Mouse (Mus musculus) kidney, embryonic 16.5 days (tissue): Measurements from ENCODE around the gene Tdp2. TPM values are rescaled to one million over a fixed set of nuclear protein-coding genes. Genes with fewer than 3 reads are reported as not detected.
"Not testable (repeated sequence)": the region's sequence is repeated elsewhere in the genome, so short reads cannot be mapped to it uniquely, and the experiment has no call there.

Experiments used
- ATAC-seq: fragments of 200-750 bp; cut with Nextera tagmentation; 2 replicates; pipeline ENCODE4 v1.8.0; 2017; ENCODE audit warnings: moderate TSS enrichment; ENCODE audit not compliant: low FRiP score, low TSS enrichment
- H3K27ac ChIP-seq: fragments of 300-500 bp; sonication (generic); 2 replicates; pipeline ENCODE4 v1.5.1; 2014; ENCODE audit warnings: low read length
- H3K27me3 ChIP-seq: fragments of 300-500 bp; sonication (generic); 2 replicates; pipeline ENCODE4 v1.6.1; 2014; ENCODE audit warnings: low read length, control low read depth, mixed read lengths; ENCODE audit not compliant: insufficient read depth
- H3K36me3 ChIP-seq: fragments of 300-500 bp; sonication (generic); 2 replicates; pipeline ENCODE4 v1.6.1; 2014; ENCODE audit warnings: low read length, control low read depth, mixed read lengths; ENCODE audit not compliant: insufficient read depth
- H3K4me1 ChIP-seq: fragments of 300-500 bp; sonication (generic); 2 replicates; pipeline ENCODE4 v1.6.1; 2014; ENCODE audit warnings: low read length, control low read depth, mixed read lengths; ENCODE audit not compliant: insufficient read depth
- H3K4me2 ChIP-seq: fragments of 300-500 bp; sonication (generic); replicated peaks from 2 replicates; pipeline ENCODE4 v1.6.1; 2014; ENCODE audit warnings: low read depth, low read length
- H3K4me3 ChIP-seq: fragments of 300-500 bp; sonication (generic); 2 replicates; pipeline ENCODE4 v1.5.1; 2014; ENCODE audit warnings: mild to moderate bottlenecking, low read length
- H3K9ac ChIP-seq: fragments of 300-500 bp; sonication (generic); replicated peaks from 2 replicates; pipeline ENCODE4 v1.6.1; 2014; ENCODE audit warnings: low read length
- H3K9me3 ChIP-seq: fragments of 300-500 bp; sonication (generic); 2 replicates; pipeline ENCODE4 v1.6.1; 2016; ENCODE audit warnings: low read length, control low read depth
- WGBS: fragments of 180-500 bp; shearing (Covaris S2); extraction: QIAGEN DNeasy Blood & Tissue Kit; methylation state at CpG from one replicate; pipeline ENCODE4 v1.1.7; 2014; 5-methylcytosine and 5-hydroxymethylcytosine counted together
- polyA plus RNA-seq: library from polyadenylated mRNA; unstranded; fragments of >200 nt; fragmentation: Nextera tagmentation; extraction: Ambion mirVana; gene quantifications from 2 replicates; pipeline ENCODE4 v1.2.1, GENCODE M21; 2015

Tdp2 gene
- polyA plus RNA-seq, 1 experiment from 2014 or later = 62.5 TPM

DNA sequence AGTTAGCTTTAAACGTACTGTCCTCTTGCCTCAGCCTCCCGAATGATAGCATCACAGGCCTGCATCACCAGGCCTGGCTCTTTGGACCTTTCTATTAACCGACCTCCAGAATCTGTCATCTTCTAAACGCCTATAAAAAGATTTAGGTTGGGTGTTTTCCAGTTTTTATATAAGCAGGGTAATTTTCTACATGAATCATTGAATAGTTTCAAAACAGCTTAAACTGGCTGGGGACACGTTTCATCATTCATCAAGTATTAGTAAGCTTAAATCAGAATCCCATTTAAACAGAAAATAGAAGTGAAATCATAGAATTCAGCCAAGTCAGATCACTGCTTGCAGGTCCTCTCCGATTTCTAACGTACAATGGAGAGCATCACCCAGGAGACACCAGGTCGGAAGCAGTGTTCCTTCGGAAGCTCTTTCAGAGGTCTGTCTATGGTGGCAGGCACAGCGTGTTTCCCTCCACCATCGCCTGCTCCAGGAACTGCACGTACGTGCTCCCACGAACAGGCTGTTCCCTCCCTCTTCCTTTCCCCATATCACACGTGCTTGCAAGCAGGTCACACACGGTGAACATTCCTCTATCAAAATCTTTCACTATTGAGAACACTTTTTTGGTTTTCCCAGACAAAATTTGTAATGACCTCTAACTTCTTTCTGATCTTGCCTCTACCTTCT lies 8.7 kb upstream of the Tdp2 start:
- no peaks in the 10 kb centered on the region for H3K4me1 ChIP-seq
- ATAC-seq = no peak
- no peaks in the 10 kb centered on the region for H3K27me3 ChIP-seq
- H3K9ac ChIP-seq = no peak overlapping the region
- H3K4me2 ChIP-seq = no peak overlapping the region
- H3K36me3 ChIP-seq = peaks cover 13% of the 10 kb centered on the region; the same call in 1 of the 2 replicates
- H3K9me3 ChIP-seq = no peaks in the 10 kb centered on the region
- H3K27ac ChIP-seq = no peak overlapping the region
- H3K4me3 ChIP-seq = no peak overlapping the region
- 83% methylated on average over 16 of the region's 16 CpGs for WGBS

DNA sequence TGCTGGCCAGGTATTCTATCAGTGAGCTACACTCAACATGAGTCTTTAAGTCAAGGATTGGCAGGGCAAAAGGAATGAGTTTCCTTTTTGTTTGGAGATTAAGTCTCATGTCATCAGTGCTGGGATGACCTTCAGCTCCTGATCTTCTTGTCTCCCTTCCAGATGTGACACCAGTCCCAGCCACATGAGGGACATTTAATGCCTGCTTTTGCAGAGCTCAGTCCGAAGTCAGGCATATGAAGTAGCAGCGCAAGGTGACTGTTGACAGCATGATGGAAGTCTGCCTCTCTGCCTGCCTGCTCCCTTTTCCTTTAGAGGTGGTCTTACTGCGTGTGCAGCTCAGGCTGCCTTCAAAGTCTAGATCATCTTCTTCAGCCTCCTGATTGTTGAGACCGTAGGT lies 6.8 kb upstream of the Tdp2 start:
- Histone ChIP-seq H3K9me3 (no peaks in the 10 kb centered on the region), H3K4me1 (no peaks in the 10 kb centered on the region), H3K4me2 (no peak overlapping the region), H3K9ac (no peak overlapping the region), H3K27ac (no peak overlapping the region), H3K36me3 (0 out of 2 replicates have a peak, but pooled peaks cover 4% of the 10 kb centered on the region), H3K27me3 (no peaks in the 10 kb centered on the region), H3K4me3 (no peak overlapping the region)
- 92% methylated on average over 4 of the region's 4 CpGs for WGBS
- ATAC-seq = no peak

DNA sequence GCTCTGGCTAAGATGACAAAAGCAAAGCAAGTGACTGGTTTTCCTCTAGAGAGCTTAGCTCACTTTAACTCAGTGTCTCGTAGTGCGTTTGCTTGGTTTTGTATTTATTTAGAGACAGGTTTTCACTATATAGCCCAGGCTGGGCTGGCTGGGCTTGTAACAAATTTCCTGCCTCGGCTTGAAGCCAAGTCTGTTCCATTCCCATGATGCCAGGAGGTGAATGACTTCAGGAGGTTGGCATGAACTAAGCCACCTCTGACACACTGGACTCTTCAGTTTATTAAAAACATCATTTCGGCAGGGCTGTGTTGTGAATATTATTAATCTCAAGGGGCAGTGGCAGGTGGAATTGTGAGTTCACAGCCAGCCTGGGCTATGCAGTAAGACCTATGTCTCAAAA lies 5.9 kb upstream of the Tdp2 start:
- ATAC-seq = no peak
- H3K27me3 ChIP-seq = no peaks in the 10 kb centered on the region

DNA sequence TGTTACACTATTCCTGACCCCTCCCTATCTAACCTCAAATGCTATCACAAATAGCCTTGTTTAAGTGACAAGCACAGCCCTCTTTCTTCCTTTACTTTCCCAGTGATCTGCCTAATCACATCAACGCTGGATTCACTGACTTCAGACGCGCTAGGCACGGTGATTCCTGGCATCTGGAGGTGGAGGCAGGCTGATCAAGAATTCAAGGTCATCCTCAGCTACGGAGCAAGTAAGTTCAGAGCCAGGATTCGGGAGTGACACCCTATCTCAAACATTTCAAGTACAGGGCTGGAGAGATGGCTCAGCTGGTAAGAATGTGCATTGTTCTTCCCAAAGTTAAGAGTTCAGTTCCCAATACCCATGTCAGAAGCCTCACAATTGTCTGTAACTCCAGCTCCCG lies 5.4 kb upstream of the Tdp2 start:
- Histone ChIP-seq H3K27me3 (no peaks in the 10 kb centered on the region), H3K4me1 (peaks cover 4% of the 10 kb centered on the region; the same call in 1 of the 2 replicates), H3K27ac (no peak overlapping the region), H3K9ac (no peak overlapping the region), H3K4me3 (no peak overlapping the region), H3K36me3 (no peaks in the 10 kb centered on the region), H3K9me3 (no peaks in the 10 kb centered on the region), H3K4me2 (no peak overlapping the region)
- ATAC-seq = no peak
- 82% methylated on average over 7 of the region's 7 CpGs for WGBS

More for the DNA sequence above, 5.9 kb upstream of the Tdp2 start:
- no peaks in the 10 kb centered on the region for H3K36me3 ChIP-seq
- 83% methylated on average over 4 of the region's 4 CpGs for WGBS
- no peak overlapping the region for H3K27ac ChIP-seq
- H3K4me2 ChIP-seq = no peak overlapping the region
- H3K4me3 ChIP-seq = no peak overlapping the region
- peaks cover 2% of the 10 kb centered on the region; the same call in 1 of the 2 replicates for H3K4me1 ChIP-seq
- no peaks in the 10 kb centered on the region for H3K9me3 ChIP-seq
- H3K9ac ChIP-seq = no peak overlapping the region

DNA sequence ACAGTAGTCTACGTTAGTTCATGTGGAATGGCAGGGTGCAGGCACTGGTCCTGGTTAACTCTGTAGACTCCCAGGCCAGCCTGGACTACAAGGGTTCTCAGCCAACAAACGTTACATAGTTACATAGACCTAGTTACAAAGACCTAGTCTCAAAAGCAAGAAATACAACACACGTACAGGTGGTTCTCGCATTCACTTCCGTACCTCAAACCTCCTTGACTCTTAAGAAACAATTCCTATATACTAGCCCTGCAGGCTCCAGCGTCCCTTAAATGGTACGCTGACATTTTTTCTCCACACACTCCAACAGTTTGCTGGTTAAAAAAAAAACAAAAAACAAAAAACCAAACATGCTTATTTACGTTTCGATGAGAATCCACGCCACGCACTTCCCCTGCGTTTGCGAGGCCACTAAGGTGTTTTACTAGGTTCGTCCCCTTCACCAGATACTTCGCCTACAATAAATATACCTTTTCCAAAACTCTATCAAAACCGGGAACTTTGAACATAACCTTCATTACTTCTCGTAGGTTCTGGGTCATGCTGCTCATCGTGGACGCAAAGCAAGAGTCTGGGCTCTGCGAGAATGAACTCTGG lies 625 bp upstream of the Tdp2 start:
- no peak for ATAC-seq
- Histone ChIP-seq H3K4me1 (peaks cover 25% of the 10 kb centered on the region), H3K36me3 (peaks cover 3% of the 10 kb centered on the region; the same call in 1 of the 2 replicates), H3K27ac (peak overlapping the region; percentile 92), H3K4me3 (peak overlapping the region; percentile 88), H3K9me3 (no peaks in the 10 kb centered on the region), H3K9ac (peak overlapping the region; percentile 95), H3K4me2 (peak overlapping the region; percentile 65), H3K27me3 (no peaks in the 10 kb centered on the region)
- WGBS = 1% methylated on average over 20 of the region's 20 CpGs

DNA sequence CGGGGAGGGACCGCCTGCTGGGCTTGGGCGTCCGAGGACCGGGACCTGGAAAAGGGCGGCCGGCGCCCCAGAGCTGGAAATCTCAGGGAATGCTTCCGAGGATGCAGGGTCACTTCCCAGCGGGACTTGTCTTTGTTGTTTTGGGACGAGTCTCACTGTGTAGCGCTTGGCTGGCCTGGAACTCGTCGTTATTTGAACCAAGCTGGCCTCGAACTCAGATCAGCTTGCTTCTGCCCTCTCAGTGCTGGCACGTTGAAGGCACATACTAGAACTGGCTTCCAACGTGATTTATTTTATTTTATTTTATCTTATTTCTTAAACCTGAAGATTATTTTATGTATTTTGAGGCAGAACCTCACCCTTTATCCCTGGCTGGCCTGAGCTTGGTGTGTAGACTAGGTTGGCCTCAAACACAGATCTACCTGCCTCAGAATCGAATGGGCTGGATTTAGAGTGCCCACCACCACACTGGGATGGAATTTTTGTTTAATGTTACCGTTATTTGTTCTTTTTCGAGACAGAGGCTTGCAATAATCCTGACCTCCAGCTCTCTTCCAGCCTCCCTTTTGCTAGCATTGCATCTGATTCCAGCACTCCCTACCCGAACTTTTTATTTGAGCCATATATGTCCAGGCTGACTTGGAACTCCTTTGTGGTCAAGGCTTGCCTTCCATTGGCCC lies 792 bp downstream of the Tdp2 start:
- Histone ChIP-seq H3K4me1 (peaks cover 25% of the 10 kb centered on the region), H3K36me3 (peaks cover 7% of the 10 kb centered on the region), H3K9ac (peak overlapping the region; percentile 95), H3K27ac (peak overlapping the region; percentile 95), H3K9me3 (no peaks in the 10 kb centered on the region), H3K4me3 (peak overlapping the region; percentile 88), H3K27me3 (no peaks in the 10 kb centered on the region), H3K4me2 (peak overlapping the region; percentile 83)
- ATAC-seq = no peak
- 4% methylated on average over 21 of the region's 21 CpGs for WGBS

DNA sequence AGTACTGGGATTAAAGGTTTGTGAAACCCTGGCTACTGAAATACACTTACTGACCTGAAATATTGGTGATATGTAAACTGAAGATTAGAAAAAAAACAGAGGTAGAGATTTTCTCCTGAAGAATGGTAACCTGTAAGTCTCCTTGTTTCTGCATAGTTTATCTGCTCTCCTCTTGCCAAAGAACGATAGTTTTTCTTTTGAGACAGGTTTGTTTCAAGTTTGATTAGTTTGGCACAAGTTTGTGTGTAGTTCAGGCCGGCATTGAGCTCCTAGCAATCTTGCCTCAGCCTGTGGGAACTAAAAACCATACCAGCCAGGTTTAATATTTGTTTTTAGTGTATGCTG lies 1.3 kb downstream of the Tdp2 start:
- Histone ChIP-seq H3K4me2 (peak overlapping the region; percentile 83), H3K27me3 (no peaks in the 10 kb centered on the region), H3K4me1 (peaks cover 25% of the 10 kb centered on the region), H3K4me3 (peak overlapping the region; percentile 88), H3K9ac (peak overlapping the region; percentile 95), H3K27ac (no peak overlapping the region), H3K9me3 (no peaks in the 10 kb centered on the region), H3K36me3 (peaks cover 11% of the 10 kb centered on the region)
- 18% methylated on average over 2 of the region's 2 CpGs for WGBS
- no peak for ATAC-seq

DNA sequence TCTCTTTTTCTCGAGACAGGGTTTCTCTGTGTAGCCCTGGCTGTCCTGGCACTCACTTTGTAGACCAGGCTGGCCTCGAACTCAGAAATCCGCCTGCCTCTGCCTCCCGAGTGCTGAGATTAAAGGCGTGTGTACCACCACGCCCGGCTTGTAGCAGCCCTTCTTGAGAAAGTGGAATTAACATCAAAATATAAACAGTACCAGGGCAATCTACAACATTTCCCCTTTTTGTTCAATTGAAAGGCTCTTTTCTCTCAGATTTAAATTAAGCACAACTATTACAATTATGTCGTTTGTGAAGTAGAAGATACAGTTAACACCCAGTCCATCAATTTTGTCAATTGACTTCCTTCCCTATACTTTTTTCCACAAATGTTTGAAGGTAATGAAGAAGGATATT lies 6.3 kb downstream of the Tdp2 start:
- H3K27me3 ChIP-seq, H3K9ac ChIP-seq, H3K4me3 ChIP-seq, H3K4me2 ChIP-seq, H3K9me3 ChIP-seq, ATAC-seq, H3K27ac ChIP-seq: not testable (repeated sequence)
- Histone ChIP-seq H3K36me3 (peaks cover 31% of the 10 kb centered on the region), H3K4me1 (peaks cover 20% of the 10 kb centered on the region)
- 91% methylated on average over 8 of the region's 8 CpGs for WGBS

DNA sequence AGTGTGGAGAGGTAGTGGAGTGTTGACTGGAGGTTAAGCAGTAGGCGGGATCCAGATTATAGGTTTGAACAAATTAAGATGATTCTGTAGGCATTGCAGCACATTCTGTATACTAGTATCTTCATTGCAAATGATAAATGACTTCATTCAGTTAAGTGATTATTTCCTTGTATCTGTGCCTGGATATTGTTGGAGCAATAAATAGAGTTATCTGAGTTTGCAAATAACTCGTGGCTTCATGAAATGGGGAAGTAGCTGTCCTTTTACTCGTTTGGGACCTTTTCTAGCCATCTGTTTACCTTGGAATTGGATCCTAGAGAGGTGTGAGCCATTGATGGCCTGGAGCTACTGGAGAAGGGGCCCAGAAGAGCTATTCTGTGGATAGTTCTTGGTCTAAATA lies 8.4 kb downstream of the Tdp2 start:
- H3K27ac ChIP-seq = no peak overlapping the region
- no peaks in the 10 kb centered on the region for H3K27me3 ChIP-seq
- H3K4me2 ChIP-seq = no peak overlapping the region
- peaks cover 31% of the 10 kb centered on the region for H3K36me3 ChIP-seq
- whole genome bisulfite sequencing = 48% methylated on average over 3 of the region's 3 CpGs
- H3K4me1 ChIP-seq = peaks cover 9% of the 10 kb centered on the region
- no peak overlapping the region for H3K9ac ChIP-seq
- H3K9me3 ChIP-seq = no peaks in the 10 kb centered on the region
- no peak overlapping the region for H3K4me3 ChIP-seq
- no peak for ATAC-seq

DNA sequence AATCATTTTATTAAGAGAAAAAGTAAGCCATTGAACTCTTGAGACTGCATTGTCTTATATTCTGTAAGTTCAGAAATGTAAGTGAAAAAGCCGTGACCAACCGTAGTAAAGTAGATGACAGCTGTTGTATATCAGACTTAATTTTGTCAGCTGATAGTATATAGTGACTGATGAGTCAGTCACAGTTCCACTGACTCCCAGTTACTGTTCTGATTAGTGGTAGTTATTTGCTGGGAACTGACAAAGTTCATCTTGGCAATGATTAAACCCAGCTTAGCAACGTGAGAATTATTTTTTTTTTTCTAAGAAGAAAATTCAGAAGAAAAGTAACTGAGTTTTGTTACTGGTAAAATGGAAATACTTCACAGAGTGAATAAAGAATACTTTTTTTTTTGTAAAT lies 10.2 kb downstream of the Tdp2 start:
- no peaks in the 10 kb centered on the region for H3K9me3 ChIP-seq
- 56% methylated on average over 3 of the region's 3 CpGs for whole genome bisulfite sequencing
- H3K27ac ChIP-seq = no peak overlapping the region
- H3K4me1 ChIP-seq = peaks cover 9% of the 10 kb centered on the region
- no peak overlapping the region for H3K4me2 ChIP-seq
- H3K9ac ChIP-seq = no peak overlapping the region
- no peak for ATAC-seq
- H3K4me3 ChIP-seq = no peak overlapping the region
- peaks cover 26% of the 10 kb centered on the region for H3K36me3 ChIP-seq
- peaks cover 3% of the 10 kb centered on the region; the same call in 1 of the 2 replicates for H3K27me3 ChIP-seq
